Mouse (Mus musculus): ENCODE measurements around the gene Snai3. TPM values are rescaled to one million over a fixed set of nuclear protein-coding genes. Genes with fewer than 3 reads are reported as not detected.
A peak's percentile ranks its signal among the peaks of the same experiment; 100 is the strongest.

Snai3 gene
- polyA plus RNA-seq, 1 experiment from 2014 or later, result 1.4 TPM

- 87% methylated on average over 20 of the region's 20 CpGs for WGBS
- no peak overlapping the region for H3K4me3 ChIP-seq (ENCODE audit: low read depth, low read length)
- ATAC-seq (ENCODE audit: low FRiP score, low TSS enrichment) (no peak), DNase-seq (ENCODE audit: low spot score) (no peak)
- no peak overlapping the region for H3K27ac ChIP-seq (replicated peaks)
- H3K4me2 ChIP-seq (replicated peaks; ENCODE audit: low read depth), result no peak overlapping the region
- H3K4me1 ChIP-seq (replicated peaks; ENCODE audit: control insufficient read depth, insufficient read depth), result no peaks in the 10 kb centered on the region
- no peak overlapping the region for H3K9ac ChIP-seq (ENCODE audit: low read length)
- peaks cover 12% of the 10 kb centered on the region; the same call in 1 of the 2 replicates for H3K36me3 ChIP-seq (ENCODE audit: control insufficient read depth, insufficient read depth, low read length)
- TF ChIP-seq EP300 (optimal IDR thresholded peaks at IDR 0.05), result no peak
- no peaks in the 10 kb centered on the region for H3K9me3 ChIP-seq (ENCODE audit: control insufficient read depth, low read length)
- H3K27me3 ChIP-seq (ENCODE audit: control insufficient read depth, insufficient read depth, low read length), result no peaks in the 10 kb centered on the region
Measured at GRCm38 (mm10) chr8:122436586-122437125, 23.9 kb downstream of the Snai3 start.

GRCm38 (mm10) chr8:122436146-122436545 lies 24.4 kb downstream of the Snai3 start:
- H3K9ac ChIP-seq (ENCODE audit: low read length), result no peak overlapping the region
- no peak overlapping the region for H3K4me3 ChIP-seq (ENCODE audit: low read depth, low read length)
- peaks cover 12% of the 10 kb centered on the region; the same call in 1 of the 2 replicates for H3K36me3 ChIP-seq (ENCODE audit: control insufficient read depth, insufficient read depth, low read length)
- TF ChIP-seq EP300 (optimal IDR thresholded peaks at IDR 0.05) (no peak), CTCF (IDR thresholded peaks at IDR 0.05; ENCODE audit: low read depth) (no peak)
- no peaks in the 10 kb centered on the region for H3K27me3 ChIP-seq (ENCODE audit: control insufficient read depth, insufficient read depth, low read length)
- WGBS, result 93% methylated on average over 9 of the region's 9 CpGs
- DNase-seq (ENCODE audit: low spot score) (no peak), ATAC-seq (ENCODE audit: low FRiP score, low TSS enrichment) (no peak)
- H3K9me3 ChIP-seq (ENCODE audit: control insufficient read depth, low read length), result no peaks in the 10 kb centered on the region
- no peaks in the 10 kb centered on the region for H3K4me1 ChIP-seq (replicated peaks; ENCODE audit: control insufficient read depth, insufficient read depth)
- H3K4me2 ChIP-seq (replicated peaks; ENCODE audit: low read depth), result no peak overlapping the region
- H3K27ac ChIP-seq (replicated peaks), result no peak overlapping the region

- 91% methylated on average over 6 of the region's 6 CpGs for WGBS
- peaks cover 12% of the 10 kb centered on the region; the same call in 1 of the 2 replicates for H3K36me3 ChIP-seq (ENCODE audit: control insufficient read depth, insufficient read depth, low read length)
- no peaks in the 10 kb centered on the region for H3K9me3 ChIP-seq (ENCODE audit: control insufficient read depth, low read length)
Measured at GRCm38 (mm10) chr8:122435375-122435774, 25.2 kb downstream of the Snai3 start.

GRCm38 (mm10) chr8:122433269-122433905 lies 27.1 kb downstream of the Snai3 start:
- Histone ChIP-seq H3K4me1 (replicated peaks; ENCODE audit: control insufficient read depth, insufficient read depth) (no peaks in the 10 kb centered on the region), H3K4me2 (replicated peaks; ENCODE audit: low read depth) (no peak overlapping the region), H3K27me3 (ENCODE audit: control insufficient read depth, insufficient read depth, low read length) (no peaks in the 10 kb centered on the region), H3K9me3 (ENCODE audit: control insufficient read depth, low read length) (no peaks in the 10 kb centered on the region), H3K4me3 (ENCODE audit: low read depth, low read length) (no peak overlapping the region), H3K27ac (replicated peaks) (no peak overlapping the region), H3K36me3 (ENCODE audit: control insufficient read depth, insufficient read depth, low read length) (peaks cover 12% of the 10 kb centered on the region; the same call in 1 of the 2 replicates), H3K9ac (ENCODE audit: low read length) (no peak overlapping the region)
- ATAC-seq (ENCODE audit: low FRiP score, low TSS enrichment), result no peak; the same call in 1 of the 2 replicates
- WGBS, result 59% methylated on average over 11 of the region's 11 CpGs
- no peak for TF ChIP-seq EP300 (optimal IDR thresholded peaks at IDR 0.05)
- peak; percentile 57 for TF ChIP-seq CTCF (IDR thresholded peaks at IDR 0.05; ENCODE audit: low read depth)
- no peak for DNase-seq (ENCODE audit: low spot score)

More at GRCm38 (mm10) chr8:122435375-122435774, 25.2 kb downstream of the Snai3 start:
- DNase-seq (ENCODE audit: low spot score), result no peak
- Histone ChIP-seq H3K9ac (ENCODE audit: low read length) (no peak overlapping the region), H3K27ac (replicated peaks) (no peak overlapping the region), H3K27me3 (ENCODE audit: control insufficient read depth, insufficient read depth, low read length) (no peaks in the 10 kb centered on the region), H3K4me2 (replicated peaks; ENCODE audit: low read depth) (no peak overlapping the region), H3K4me1 (replicated peaks; ENCODE audit: control insufficient read depth, insufficient read depth) (no peaks in the 10 kb centered on the region), H3K4me3 (ENCODE audit: low read depth, low read length) (no peak overlapping the region)
- no peak for ATAC-seq (ENCODE audit: low FRiP score, low TSS enrichment)
- no peak for TF ChIP-seq EP300 (optimal IDR thresholded peaks at IDR 0.05)
- TF ChIP-seq CTCF (IDR thresholded peaks at IDR 0.05; ENCODE audit: low read depth), result peak; percentile 57

- peak within 1 kb of the TSS; percentile 71 for H3K4me2 ChIP-seq (replicated peaks; ENCODE audit: low read depth)
- H3K27me3 ChIP-seq (ENCODE audit: control insufficient read depth, insufficient read depth, low read length), result no peaks in the 10 kb centered on the region
- H3K4me3 ChIP-seq (ENCODE audit: low read depth, low read length), result peak within 1 kb of the TSS; percentile 48
- TF ChIP-seq EP300 (optimal IDR thresholded peaks at IDR 0.05) (no peak), CTCF (IDR thresholded peaks at IDR 0.05; ENCODE audit: low read depth) (no peak)
- no peaks in the 10 kb centered on the region for H3K9me3 ChIP-seq (ENCODE audit: control insufficient read depth, low read length)
- DNase-seq (ENCODE audit: low spot score) (peak; percentile 82), ATAC-seq (ENCODE audit: low FRiP score, low TSS enrichment) (peak; percentile 81)
- WGBS, result 2% methylated on average over 45 of the region's 45 CpGs
- H3K36me3 ChIP-seq (ENCODE audit: control insufficient read depth, insufficient read depth, low read length), result peaks cover 12% of the 10 kb centered on the region; the same call in 1 of the 2 replicates
- peak within 1 kb of the TSS; percentile 84 for H3K27ac ChIP-seq (replicated peaks)
- H3K9ac ChIP-seq (ENCODE audit: low read length), result peak within 1 kb of the TSS; percentile 66
- no peaks in the 10 kb centered on the region for H3K4me1 ChIP-seq (replicated peaks; ENCODE audit: control insufficient read depth, insufficient read depth)
Measured at GRCm38 (mm10) chr8:122432443-122433268, 27.9 kb downstream of the Snai3 start, which contains the start of gene Cyba. TSS of gene Cyba (minus strand) at chr8:122432930.

Data from stomach, postnatal 0 days (tissue).